Comparison of ENCODE assay signal across 13 mouse cellular contexts in genomic region chr12:87088331-87088730, GRCm38 (mm10). TPM values are rescaled to one million over a fixed set of nuclear protein-coding genes. Genes with fewer than 3 reads are reported as not detected.
DNase-seq lines count a peak whose midpoint lies in the region; ATAC-seq and TF ChIP-seq lines count a peak whose summit lies in the region.
"Had no signal": no experiment of that assay in that cellular context is flagged by ENCODE, and none has a peak within 500 bp of the region (broad histone marks: within the 10 kb centered on the region; RNA-seq: fewer than 3 reads in every experiment).

No protein-coding gene starts in this region.

- H3K9me3 ChIP-seq in forebrain, postnatal 0 days (ENCODE audit: low read length): no peaks in the 10 kb centered on the region
- no peaks in the 10 kb centered on the region for H3K9me3 ChIP-seq in forebrain, embryonic 15.5 days
- H3K9me3 ChIP-seq in lung, embryonic 14.5 days (ENCODE audit: low read depth, low read length): no peaks in the 10 kb centered on the region
- no peaks in the 10 kb centered on the region for H3K9me3 ChIP-seq in forebrain, embryonic 16.5 days (ENCODE audit: control insufficient read depth, low read length)
- H3K9me3 ChIP-seq: embryonic facial prominence, embryonic 13.5 days; limb, embryonic 15.5 days; midbrain, embryonic 12.5 days had no signal

- peak; percentile 8 for DNase-seq in forebrain, postnatal 0 days
- no peak for DNase-seq in lung, embryonic 14.5 days
- no peak for DNase-seq in lung, postnatal 14 days
- DNase-seq in ES-CJ7 (ENCODE audit: low read depth, low spot score): peak; percentile 64
- DNase-seq in embryo, embryonic 11 days: peak; percentile 9
- DNase-seq in urinary bladder, adult 18-20 months (ENCODE audit: low spot score in 2 of 2): no peak
- DNase-seq: kidney, postnatal 36 days had no signal

- no peak overlapping the region for H3K27ac ChIP-seq in forebrain, postnatal 0 days (ENCODE audit: low read depth, low read length)
- no peak overlapping the region for H3K27ac ChIP-seq in forebrain, embryonic 15.5 days (replicated peaks)
- no peak overlapping the region for H3K27ac ChIP-seq in lung, embryonic 14.5 days (ENCODE audit: low read depth)
- H3K27ac ChIP-seq in forebrain, embryonic 16.5 days (ENCODE audit: low read length): no peak overlapping the region
- H3K27ac ChIP-seq: embryonic facial prominence, embryonic 13.5 days; limb, embryonic 15.5 days; midbrain, embryonic 12.5 days had no signal

- H3K36me3 ChIP-seq in forebrain, postnatal 0 days (ENCODE audit: insufficient read depth): peaks cover 6% of the 10 kb centered on the region; the same call in 1 of the 2 replicates
- H3K36me3 ChIP-seq in forebrain, embryonic 15.5 days: no peaks in the 10 kb centered on the region
- no peaks in the 10 kb centered on the region for H3K36me3 ChIP-seq in lung, embryonic 14.5 days (ENCODE audit: insufficient read depth)
- H3K36me3 ChIP-seq in forebrain, embryonic 16.5 days (ENCODE audit: control insufficient read depth, insufficient read depth): no peaks in the 10 kb centered on the region
- H3K36me3 ChIP-seq: embryonic facial prominence, embryonic 13.5 days; limb, embryonic 15.5 days; midbrain, embryonic 12.5 days had no signal

- 42% methylated on average over 4 of the region's 4 CpGs for WGBS in forebrain, postnatal 0 days
- 40% methylated on average over 4 of the region's 4 CpGs for WGBS in forebrain, embryonic 15.5 days
- WGBS in lung, embryonic 14.5 days: 41% methylated on average over 4 of the region's 4 CpGs
- 44% methylated on average over 4 of the region's 4 CpGs for WGBS in forebrain, embryonic 16.5 days

- peak; percentile 49 for TF ChIP-seq CTCF in forebrain, postnatal 0 days (IDR thresholded peaks at IDR 0.05; ENCODE audit: low read depth)
- peak; percentile 34 for TF ChIP-seq CTCF in lung, embryonic 14.5 days (IDR thresholded peaks at IDR 0.05; ENCODE audit: low read depth)

- no peak overlapping the region for H3K9ac ChIP-seq in forebrain, postnatal 0 days
- H3K9ac ChIP-seq in forebrain, embryonic 15.5 days (replicated peaks): no peak overlapping the region
- no peak overlapping the region for H3K9ac ChIP-seq in lung, embryonic 14.5 days
- no peak overlapping the region for H3K9ac ChIP-seq in forebrain, embryonic 16.5 days (replicated peaks; ENCODE audit: low read depth, low read length)
- H3K9ac ChIP-seq: embryonic facial prominence, embryonic 13.5 days; limb, embryonic 15.5 days; midbrain, embryonic 12.5 days had no signal

- ATAC-seq in forebrain, postnatal 0 days: no peak
- ATAC-seq in forebrain, embryonic 15.5 days (replicated peaks): no peak
- no peak for ATAC-seq in lung, embryonic 14.5 days (ENCODE audit: insufficient read depth)
- no peak for ATAC-seq in forebrain, embryonic 16.5 days

- H3K4me2 ChIP-seq in forebrain, postnatal 0 days (ENCODE audit: low read depth): no peak overlapping the region
- no peak overlapping the region for H3K4me2 ChIP-seq in forebrain, embryonic 15.5 days (replicated peaks)
- no peak overlapping the region for H3K4me2 ChIP-seq in lung, embryonic 14.5 days
- H3K4me2 ChIP-seq in forebrain, embryonic 16.5 days (ENCODE audit: low read length): no peak overlapping the region
- H3K4me2 ChIP-seq: embryonic facial prominence, embryonic 13.5 days; limb, embryonic 15.5 days; midbrain, embryonic 12.5 days had no signal

- H3K27me3 ChIP-seq in forebrain, postnatal 0 days (ENCODE audit: insufficient read depth, low read length): no peaks in the 10 kb centered on the region
- H3K27me3 ChIP-seq in forebrain, embryonic 15.5 days: no peaks in the 10 kb centered on the region
- H3K27me3 ChIP-seq in lung, embryonic 14.5 days (ENCODE audit: insufficient read depth, low read length): no peaks in the 10 kb centered on the region
- H3K27me3 ChIP-seq in forebrain, embryonic 16.5 days (replicated peaks; ENCODE audit: control insufficient read depth, insufficient read depth, low read length): no peaks in the 10 kb centered on the region
- H3K27me3 ChIP-seq: limb, embryonic 15.5 days had no signal

- H3K4me3 ChIP-seq in forebrain, postnatal 0 days (ENCODE audit: low read depth, low read length): no peak overlapping the region
- H3K4me3 ChIP-seq in forebrain, embryonic 15.5 days: no peak overlapping the region
- H3K4me3 ChIP-seq in lung, embryonic 14.5 days (ENCODE audit: low read depth, low read length): no peak overlapping the region
- H3K4me3 ChIP-seq in forebrain, embryonic 16.5 days (replicated peaks; ENCODE audit: low read length): no peak overlapping the region
- H3K4me3 ChIP-seq: embryonic facial prominence, embryonic 13.5 days; limb, embryonic 15.5 days; midbrain, embryonic 12.5 days had no signal

- H3K4me1 ChIP-seq in forebrain, postnatal 0 days (ENCODE audit: insufficient read depth): no peaks in the 10 kb centered on the region
- no peaks in the 10 kb centered on the region for H3K4me1 ChIP-seq in forebrain, embryonic 15.5 days
- no peaks in the 10 kb centered on the region for H3K4me1 ChIP-seq in lung, embryonic 14.5 days (ENCODE audit: insufficient read depth)
- H3K4me1 ChIP-seq in forebrain, embryonic 16.5 days (replicated peaks; ENCODE audit: control insufficient read depth, insufficient read depth, low read length): no peaks in the 10 kb centered on the region
- H3K4me1 ChIP-seq: embryonic facial prominence, embryonic 13.5 days; limb, embryonic 15.5 days; midbrain, embryonic 12.5 days had no signal

RNA-seq across cellular contexts. Expression of gene Ngb, which starts 14.0 kb away (rescaled TPM):
- 9.2 and 9.9 TPM in 2 replicates for total RNA-seq in forebrain, postnatal 0 days (2014; rRNA removed)
- polyA plus RNA-seq in forebrain, postnatal 0 days (2015; fragmentation: Nextera tagmentation; extraction: Ambion mirVana): 7.1 and 12.2 TPM in 2 replicates
- polyA plus RNA-seq in forebrain, embryonic 15.5 days (2015; fragmentation: Nextera tagmentation; extraction: Ambion mirVana): 1.8 and 2.0 TPM in 2 replicates
- polyA plus RNA-seq in lung, embryonic 14.5 days (2014; fragmentation: Nextera tagmentation; extraction: Ambion mirVana): 7.6 and 10.4 TPM in 2 replicates
- 2.2 and 3.7 TPM in 2 replicates for polyA plus RNA-seq in forebrain, embryonic 16.5 days (2015; fragmentation: Nextera tagmentation; extraction: Ambion mirVana)
- polyA plus RNA-seq: heart, embryonic 16.5 days had no signal

RNA-seq across cellular contexts. Expression of gene Gstz1, which starts 58.6 kb away (rescaled TPM):
- 49.3 and 57.6 TPM in 2 replicates for total RNA-seq in forebrain, postnatal 0 days (2014; rRNA removed)
- 44.4 and 44.5 TPM in 2 replicates for polyA plus RNA-seq in forebrain, postnatal 0 days (2015; fragmentation: Nextera tagmentation; extraction: Ambion mirVana)
- 25.5 and 26.8 TPM in 2 replicates for polyA plus RNA-seq in forebrain, embryonic 15.5 days (2015; fragmentation: Nextera tagmentation; extraction: Ambion mirVana)
- 39.3 and 40.9 TPM in 2 replicates for polyA plus RNA-seq in lung, embryonic 14.5 days (2014; fragmentation: Nextera tagmentation; extraction: Ambion mirVana)
- polyA plus RNA-seq in forebrain, embryonic 16.5 days (2015; fragmentation: Nextera tagmentation; extraction: Ambion mirVana): 26.8 and 30.0 TPM in 2 replicates

RNA-seq across cellular contexts. Expression of gene Pomt2, which starts 59.4 kb away (rescaled TPM):
- total RNA-seq in forebrain, postnatal 0 days (2014; rRNA removed): 23.3 and 32.5 TPM in 2 replicates
- polyA plus RNA-seq in forebrain, postnatal 0 days (2015; fragmentation: Nextera tagmentation; extraction: Ambion mirVana): 9.0 and 10.8 TPM in 2 replicates
- 12.5 and 12.8 TPM in 2 replicates for polyA plus RNA-seq in forebrain, embryonic 15.5 days (2015; fragmentation: Nextera tagmentation; extraction: Ambion mirVana)
- 18.0 and 21.6 TPM in 2 replicates for polyA plus RNA-seq in lung, embryonic 14.5 days (2014; fragmentation: Nextera tagmentation; extraction: Ambion mirVana)
- 12.7 and 13.4 TPM in 2 replicates for polyA plus RNA-seq in forebrain, embryonic 16.5 days (2015; fragmentation: Nextera tagmentation; extraction: Ambion mirVana)

Comparison
In these comparisons a context has a peak if more than half of its experiments do, and no peak if none do; other contexts are left out.
1. DNase-seq: peak in forebrain, postnatal 0 days (single experiment), ES-CJ7 (single experiment) and embryo, embryonic 11 days (single experiment); none in lung, embryonic 14.5 days (single experiment), lung, postnatal 14 days (single experiment) and urinary bladder, adult 18-20 months (0 of 2).